Mouse (Mus musculus) Patski (cell line): Measurements from ENCODE around the gene Necab2. TPM values are rescaled to one million over a fixed set of nuclear protein-coding genes. Genes with fewer than 3 reads are reported as not detected.

Source experiments
- ATAC-seq: fragments of 100-300 bp; one replicate; pipeline ENCODE4 v1.8.0; 2021
- CTCF ChIA-PET: fragments of 350-600 bp; sonication (Branson Sonifier 250); formaldehyde crosslinking; loops from one replicate; lab custom pipeline; 2022; ENCODE audit warnings: inconsistent platforms; lab: Charles Lee
- POLR2A ChIA-PET: fragments of 350-600 bp; sonication (Branson Sonifier 250); formaldehyde crosslinking; loops from one replicate; lab custom pipeline; 2022; ENCODE audit warnings: antibody characterized with exemption, inconsistent platforms; lab: Charles Lee
- DNase-seq: peaks from one replicate; pipeline ENCODE4 v3.0.0-alpha.2; 2011; ENCODE audit warnings: low read depth, low spot score
- H3K27me3 ChIP-seq: fragments of 371-371 bp; one replicate; pipeline ENCODE4 v1.5.1; 2021
- CTCF ChIP-seq: fragments of 100-300 bp; IDR thresholded peaks from one replicate; pipeline ENCODE4 v1.5.1; 2021
- in situ Hi-C: fragments of 300-500 bp; cut with MboI; formaldehyde crosslinking; loops from 3 replicates; pipeline ENCODE4 v1.11.1; 2018; ENCODE audit warnings: low pct_unique_long_range_greater_than_20kb, mixed read lengths
- polyA plus RNA-seq: library from polyadenylated mRNA; unstranded; gene quantifications from one replicate; pipeline ENCODE4 v1.2.3, GENCODE M21; 2021

The Necab2 gene
- polyA plus RNA-seq, 1 experiment from 2014 or later = 0.14 TPM

DNA sequence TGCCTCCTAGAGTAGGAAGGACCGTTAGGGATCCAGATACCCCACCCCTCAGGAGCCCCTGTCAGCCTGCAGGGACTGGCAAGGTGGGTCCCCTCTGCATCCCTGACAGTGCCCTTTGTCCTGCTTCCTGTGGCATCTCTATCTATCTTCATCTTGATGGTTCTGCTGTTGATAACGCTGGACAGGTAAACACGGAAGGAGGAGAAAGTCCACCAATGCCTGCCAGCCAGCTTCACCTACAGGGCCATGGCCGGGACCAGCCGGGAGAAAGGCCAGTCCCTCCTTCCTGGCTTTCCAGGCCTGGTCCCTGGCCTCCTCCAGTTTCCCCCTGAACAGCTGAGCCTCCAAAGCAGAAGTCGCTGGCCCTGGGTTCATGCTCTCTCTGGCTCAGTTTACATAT is 11.9 kb upstream of the Necab2 start:
- CTCF ChIA-PET = interaction anchor here (1.1 kb wide), 1 partner anchor 83 kb away, joined by 3 read pairs; no protein-coding TSS in a partner anchor
- H3K27me3 ChIP-seq = no peaks in the 10 kb centered on the region
- DNase-seq = no peak
- no peak for ATAC-seq
- no peak for TF ChIP-seq CTCF
- POLR2A ChIA-PET = interaction anchor here (1.1 kb wide), 1 partner anchor 22 kb away, joined by 3 read pairs; no protein-coding TSS in a partner anchor
- in situ Hi-C loops = no loop called here

DNA sequence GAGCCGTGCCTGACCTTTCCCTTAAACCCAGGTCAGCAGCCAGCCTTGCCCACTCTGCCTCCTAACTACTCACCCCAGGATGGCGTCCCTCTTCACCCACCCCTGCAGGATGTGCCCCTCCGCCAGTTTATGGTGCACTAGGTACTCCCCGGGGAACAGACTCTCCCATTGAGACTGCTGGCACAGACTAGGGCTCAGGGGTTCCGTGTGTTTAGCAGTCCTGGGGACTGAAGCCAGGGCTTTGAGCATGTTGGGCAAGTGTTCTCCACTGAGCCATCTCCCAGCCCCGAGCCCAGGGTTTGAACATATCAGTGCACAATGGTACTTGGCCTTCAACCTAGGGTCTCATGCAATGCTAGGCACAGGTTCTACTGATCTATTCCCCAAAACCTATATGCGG is 11.0 kb upstream of the Necab2 start:
- POLR2A ChIA-PET = no interaction called here
- ATAC-seq = no peak
- TF ChIP-seq CTCF = no peak
- DNase-seq = no peak
- CTCF ChIA-PET = interaction anchor here (1.1 to 2.9 kb wide), 2 partner anchors 23 to 82 kb away, joined by 3 to 17 read pairs; no protein-coding TSS in a partner anchor
- H3K27me3 ChIP-seq = no peaks in the 10 kb centered on the region
- in situ Hi-C loops = no loop called here

DNA sequence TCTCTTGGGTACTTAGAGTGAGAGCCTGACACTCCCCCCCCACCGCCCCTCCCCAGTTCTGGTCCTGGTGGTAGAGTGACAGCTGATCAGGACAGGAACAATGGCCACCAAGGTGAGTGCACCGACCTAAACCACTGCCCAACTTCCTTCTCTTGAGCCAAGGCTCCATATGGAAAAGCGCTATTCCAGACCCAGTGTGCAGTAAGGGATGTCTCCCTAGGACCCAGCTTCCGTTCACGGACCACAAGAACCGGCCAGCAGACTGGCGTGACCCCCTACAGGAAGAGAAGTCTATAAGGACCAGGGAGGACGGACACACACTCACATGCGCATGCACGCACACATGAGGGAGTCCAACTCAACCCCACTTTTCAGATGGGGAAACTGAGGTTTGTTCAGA is 10.2 kb upstream of the Necab2 start:
- TF ChIP-seq CTCF = no peak
- no peaks in the 10 kb centered on the region for H3K27me3 ChIP-seq
- ATAC-seq (no peak), DNase-seq (no peak)
- in situ Hi-C loops = no loop called here
- ChIA-PET POLR2A (interaction anchor here (1.3 to 2.2 kb wide), 2 partner anchors 9 to 18 kb away, joined by 8 to 14 read pairs; no protein-coding TSS in a partner anchor), CTCF (interaction anchor here (1.2 to 2.9 kb wide), 2 partner anchors 12 to 24 kb away, joined by 3 to 17 read pairs; no protein-coding TSS in a partner anchor)

DNA sequence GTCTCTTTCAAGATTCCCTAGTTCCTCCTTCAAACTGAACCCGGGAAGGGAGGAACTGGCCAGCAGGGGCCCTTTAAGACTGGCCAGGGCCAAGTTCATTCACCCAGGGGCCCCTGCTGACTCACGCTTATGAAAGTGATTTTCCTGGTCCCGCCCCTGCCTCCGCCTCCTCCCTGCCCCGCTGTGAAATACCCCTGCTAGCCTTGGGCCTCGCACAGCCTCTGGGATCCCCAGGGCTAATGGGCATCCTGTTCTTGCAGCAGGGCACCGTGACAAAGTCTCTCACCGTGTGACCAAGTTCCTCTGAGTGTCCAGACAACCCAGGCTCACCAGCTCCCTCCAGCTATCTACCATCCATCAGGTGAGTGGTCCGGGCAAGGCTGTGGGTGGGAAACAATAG is 9.6 kb upstream of the Necab2 start:
- H3K27me3 ChIP-seq = no peaks in the 10 kb centered on the region
- ChIA-PET CTCF (interaction anchor here (1.2 to 2.9 kb wide), 3 partner anchors 13 to 24 kb away, joined by 3 to 17 read pairs (median 3); no protein-coding TSS in a partner anchor), POLR2A (interaction anchor here (0.7 to 2.2 kb wide), 5 partner anchors 8 to 24 kb away, joined by 3 to 14 read pairs (median 4); no protein-coding TSS in a partner anchor)
- in situ Hi-C loops = no loop called here
- DNase-seq (peak; percentile 58), ATAC-seq (peak; percentile 79)
- no peak for TF ChIP-seq CTCF

DNA sequence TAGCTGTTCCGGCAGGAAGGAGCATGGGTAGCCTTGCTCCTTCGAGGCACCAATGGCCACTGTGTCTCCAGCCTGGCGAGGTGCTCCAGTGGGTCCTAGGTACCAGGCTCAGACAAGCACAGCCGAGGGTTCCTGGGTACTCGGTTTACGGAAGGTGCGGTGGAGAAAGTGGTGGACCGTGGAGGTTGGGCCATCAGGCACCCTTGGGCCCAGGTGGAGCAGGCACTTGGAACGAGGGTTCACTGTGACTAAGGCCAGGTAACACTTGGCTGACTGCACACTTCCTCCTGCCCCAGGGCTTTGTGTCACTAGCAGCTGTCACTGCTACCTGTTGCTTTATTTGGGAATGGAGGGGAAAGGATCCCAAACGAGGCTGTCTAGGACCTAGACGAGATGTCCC is 9.0 kb upstream of the Necab2 start:
- H3K27me3 ChIP-seq = no peaks in the 10 kb centered on the region
- peak; percentile 4 for ATAC-seq
- no peak for TF ChIP-seq CTCF
- POLR2A ChIA-PET = interaction anchor here (0.8 to 2.2 kb wide), 4 partner anchors 8 to 19 kb away, joined by 3 to 14 read pairs (median 6); no protein-coding TSS in a partner anchor
- CTCF ChIA-PET = interaction anchor here (1.2 to 2.9 kb wide), 2 partner anchors 23 to 25 kb away, joined by 3 to 17 read pairs; no protein-coding TSS in a partner anchor
- DNase-seq = no peak
- in situ Hi-C loops = no loop called here

DNA sequence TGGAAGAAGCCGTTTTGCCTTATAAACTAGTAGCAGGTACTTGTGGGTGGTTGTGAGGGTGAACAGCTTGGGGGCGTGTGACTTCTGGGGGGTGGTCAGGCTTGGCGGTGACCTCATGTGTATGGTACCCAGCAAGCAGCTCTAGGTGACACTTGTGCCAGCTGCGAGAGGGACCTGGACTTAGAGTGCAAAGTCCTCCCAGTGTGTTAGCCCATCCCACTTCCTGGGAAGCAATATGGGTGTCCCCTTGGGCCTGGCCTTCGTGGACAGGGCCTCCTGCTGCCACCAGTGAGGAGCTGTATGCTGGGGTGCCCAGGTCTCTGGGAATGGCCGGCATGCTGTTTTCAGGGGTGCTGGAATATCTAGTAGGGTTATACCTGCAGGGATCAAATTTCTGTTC is 7.6 kb upstream of the Necab2 start:
- no peak for DNase-seq
- H3K27me3 ChIP-seq = no peaks in the 10 kb centered on the region
- no peak for ATAC-seq
- in situ Hi-C loops = no loop called here
- ChIA-PET POLR2A (interaction anchor here (0.6 to 1.7 kb wide), 4 partner anchors 15 to 578 kb away, joined by 3 to 5 read pairs (median 4); no protein-coding TSS in a partner anchor), CTCF (interaction anchor here (2.7 to 3.5 kb wide), 2 partner anchors 10 to 25 kb away, joined by 20 to 49 read pairs; no protein-coding TSS in a partner anchor)
- no peak for TF ChIP-seq CTCF

DNA sequence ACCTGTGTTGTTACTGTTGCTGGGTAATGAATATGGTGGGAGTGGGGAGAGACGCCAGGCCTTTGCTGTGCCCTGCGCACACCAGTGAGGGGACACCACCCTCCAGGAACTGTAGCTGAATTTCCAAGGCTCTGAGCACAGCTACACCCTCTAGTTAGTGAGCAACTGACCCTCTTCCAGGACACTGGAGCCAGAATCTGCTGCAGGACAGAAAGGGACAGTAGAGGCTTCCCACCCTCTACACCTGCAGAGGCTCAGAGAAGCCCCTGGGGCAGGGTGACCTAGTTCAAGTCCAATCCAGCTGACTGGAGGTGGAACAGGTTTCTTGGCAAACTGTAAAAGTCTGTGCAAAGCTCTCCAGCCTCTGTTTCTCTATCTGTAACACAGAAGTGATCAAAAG is 7.1 kb upstream of the Necab2 start:
- no peak for TF ChIP-seq CTCF
- POLR2A ChIA-PET = interaction anchor here (0.6 to 1.7 kb wide), 3 partner anchors 16 to 577 kb away, joined by 3 to 5 read pairs (median 4); no protein-coding TSS in a partner anchor
- CTCF ChIA-PET = interaction anchor here (1.2 to 3.5 kb wide), 9 partner anchors 10 to 237 kb away, joined by 3 to 49 read pairs (median 10); partner anchors contain the start of gene Taf1c
- ATAC-seq (no peak), DNase-seq (no peak)
- no peaks in the 10 kb centered on the region for H3K27me3 ChIP-seq
- in situ Hi-C loops = no loop called here

DNA sequence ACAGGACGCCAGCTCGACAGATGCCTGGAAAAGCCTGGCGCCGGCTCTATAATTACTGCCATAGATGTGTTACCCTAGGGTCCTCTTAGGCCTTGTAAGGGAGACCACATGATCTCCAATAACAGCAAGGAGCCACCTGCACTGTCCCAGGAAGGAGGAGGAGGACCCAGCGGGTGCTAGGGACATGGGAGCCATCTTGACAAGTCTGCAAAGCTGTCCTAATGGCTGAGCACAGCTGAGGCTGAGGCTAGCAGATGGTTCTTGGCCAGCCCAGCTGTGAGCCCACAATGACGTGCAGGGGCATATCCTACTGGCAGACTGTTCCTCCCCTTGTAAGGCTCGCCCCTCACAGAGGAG is 6.6 kb upstream of the Necab2 start:
- in situ Hi-C loops = no loop called here
- ATAC-seq (no peak), DNase-seq (no peak)
- TF ChIP-seq CTCF = no peak
- ChIA-PET CTCF (interaction anchor here (1.0 to 3.5 kb wide), 20 partner anchors 11 to 237 kb away, joined by 3 to 49 read pairs (median 4); partner anchors contain the start of gene Taf1c), POLR2A (interaction anchor here (1.1 to 1.7 kb wide), 3 partner anchors 12 to 27 kb away, joined by 3 to 5 read pairs (median 4); no protein-coding TSS in a partner anchor)
- no peaks in the 10 kb centered on the region for H3K27me3 ChIP-seq

DNA sequence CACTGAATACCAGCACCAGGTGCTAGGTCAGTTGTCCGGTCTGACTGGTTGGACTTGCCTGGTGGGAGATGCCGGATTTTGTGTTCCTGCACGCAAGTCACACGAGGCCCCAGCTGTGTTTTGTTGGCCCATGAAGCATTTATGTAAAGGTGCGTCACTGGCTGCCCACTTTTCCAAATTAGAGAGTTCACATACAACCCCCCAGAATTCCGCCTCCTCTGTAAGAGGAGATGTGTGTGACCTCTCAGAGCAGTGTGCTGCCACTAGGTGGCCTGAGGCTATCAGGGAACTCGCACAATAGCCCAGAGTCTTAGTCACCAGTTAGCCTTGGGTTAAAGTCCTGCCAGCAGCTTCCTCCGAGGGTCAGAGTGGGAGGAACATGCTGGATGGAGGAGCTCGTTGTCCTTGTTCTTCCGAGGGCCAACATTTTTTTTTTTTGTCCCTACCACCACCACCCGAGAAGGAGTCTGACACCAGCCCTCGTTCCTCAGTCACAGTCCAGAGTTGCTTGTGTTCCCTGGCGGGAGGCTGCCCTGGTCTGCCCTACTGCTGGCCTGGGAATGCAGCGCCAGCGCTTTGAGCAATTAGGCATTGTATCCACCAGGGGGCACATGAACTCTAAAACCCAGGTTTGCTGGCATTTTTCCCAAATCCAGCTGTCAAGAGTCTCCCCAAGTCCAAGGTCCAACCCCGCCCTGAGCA is 6.1 kb upstream of the Necab2 start:
- in situ Hi-C loops = no loop called here
- ChIA-PET POLR2A (interaction anchor here (1.1 to 1.7 kb wide), 3 partner anchors 12 to 28 kb away, joined by 3 to 5 read pairs (median 4); no protein-coding TSS in a partner anchor), CTCF (interaction anchor here (1.0 to 3.5 kb wide), 22 partner anchors 10 to 236 kb away, joined by 3 to 49 read pairs (median 4); partner anchors contain the start of gene Taf1c)
- H3K27me3 ChIP-seq = no peaks in the 10 kb centered on the region
- DNase-seq = no peak
- no peak for TF ChIP-seq CTCF
- peak; percentile 58 for ATAC-seq

DNA sequence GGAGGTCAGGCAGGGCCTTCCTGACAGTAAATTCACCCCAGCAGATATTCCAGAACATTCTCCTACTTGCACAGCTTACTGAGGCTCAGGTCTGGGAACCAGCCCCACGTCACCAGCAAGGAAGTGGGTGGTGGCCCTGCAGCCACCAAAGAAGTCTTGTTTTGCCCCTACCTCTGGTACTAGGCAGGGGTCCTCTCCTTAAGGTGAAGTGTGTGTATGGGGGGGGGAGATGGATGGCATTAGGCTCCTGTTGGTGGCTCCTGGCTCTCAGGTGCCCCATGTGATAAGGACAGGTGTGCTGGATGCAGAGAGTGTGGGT is 5.6 kb upstream of the Necab2 start:
- in situ Hi-C loops = no loop called here
- TF ChIP-seq CTCF = no peak
- POLR2A ChIA-PET = interaction anchor here (1.0 to 1.3 kb wide), 2 partner anchors 13 to 28 kb away, joined by 3 to 4 read pairs; no protein-coding TSS in a partner anchor
- H3K27me3 ChIP-seq = no peaks in the 10 kb centered on the region
- CTCF ChIA-PET = interaction anchor here (1.0 to 3.5 kb wide), 21 partner anchors 10 to 165 kb away, joined by 3 to 49 read pairs (median 5); partner anchors contain the start of gene Taf1c
- ATAC-seq (no peak), DNase-seq (no peak)
